Mouse (Mus musculus) ES-E14 (cell line): ENCODE results near the gene Gm10300. TPM values are rescaled to one million over a fixed set of nuclear protein-coding genes. Genes with fewer than 3 reads are reported as not detected.

Source experiments
- DNase-seq: peaks from one replicate; pipeline ENCODE4 v3.0.0-alpha.2; 2013; ENCODE audit warnings: low read depth, low spot score
- H3K27ac ChIP-seq: 2 replicates; pipeline ENCODE4 v1.5.1; 2012; ENCODE audit warnings: low read depth, mild to moderate bottlenecking, low read length, moderate library complexity, mixed read lengths; ENCODE audit not compliant: poor library complexity, insufficient read depth, severe bottlenecking
- H3K36me3 ChIP-seq: 2 replicates; pipeline ENCODE4 v1.6.1; 2012; ENCODE audit warnings: mild to moderate bottlenecking, low read length, moderate library complexity, mixed read lengths; ENCODE audit not compliant: control insufficient read depth, poor library complexity, insufficient read depth, severe bottlenecking
- H3K4me1 ChIP-seq, 2 experiments: fragments of 150-350 bp in 1 of 2; sonication (generic) in 1 of 2; 2 replicates each; pipeline ENCODE4 v1.6.1; 2012; ENCODE audit warnings: low read length in 2 of 2, mild to moderate bottlenecking in 1 of 2, mixed read lengths in 1 of 2; ENCODE audit not compliant: control insufficient read depth in 2 of 2, insufficient read depth in 2 of 2, poor library complexity in 1 of 2
- H3K4me3 ChIP-seq, 2 experiments: fragments of 150-350 bp in 1 of 2; sonication (generic) in 1 of 2; 2 replicates each; pipeline ENCODE4 v1.5.1; 2012; ENCODE audit warnings: low read length in 2 of 2, low read depth in 1 of 2, mild to moderate bottlenecking in 1 of 2, mixed read lengths in 1 of 2; ENCODE audit not compliant: insufficient read depth in 1 of 2, poor library complexity in 1 of 2, severe bottlenecking in 1 of 2
- H3K9ac ChIP-seq: 2 replicates; pipeline ENCODE4 v1.6.1; 2012; ENCODE audit warnings: low read depth, mild to moderate bottlenecking, low read length, mixed read lengths; ENCODE audit not compliant: poor library complexity, insufficient read depth, severe bottlenecking
- H3K9me3 ChIP-seq: fragments of 150-350 bp; sonication (generic); 2 replicates; pipeline ENCODE4 v1.6.1; 2012; ENCODE audit warnings: low read depth, mild to moderate bottlenecking, low read length; ENCODE audit not compliant: control insufficient read depth, insufficient read depth
- CHD2 ChIP-seq: IDR thresholded peaks from 2 replicates; pipeline ENCODE4 v1.6.1; 2014; ENCODE audit warnings: mild to moderate bottlenecking, low read depth, low read length, inconsistent platforms
- HCFC1 ChIP-seq: IDR thresholded peaks from 2 replicates; pipeline ENCODE4 v1.6.1; 2012; ENCODE audit warnings: low read length, inconsistent platforms, borderline replicate concordance; ENCODE audit not compliant: insufficient read depth
- MAFK ChIP-seq: IDR thresholded peaks from 2 replicates; pipeline ENCODE4 v1.6.1; 2014; ENCODE audit warnings: mild to moderate bottlenecking, low read depth, low read length, inconsistent platforms; ENCODE audit not compliant: insufficient read depth
- ZC3H11A ChIP-seq: IDR thresholded peaks from 2 replicates; pipeline ENCODE4 v1.6.1; 2012; ENCODE audit warnings: low read depth, mild to moderate bottlenecking, inconsistent platforms, low read length, borderline replicate concordance
- ZNF384 ChIP-seq: IDR thresholded peaks from 2 replicates; pipeline ENCODE4 v1.6.1; 2012; ENCODE audit warnings: low read depth, low read length, inconsistent platforms
- in situ Hi-C, 2 experiments: fragments of 600-800 bp; cut with MboI; formaldehyde crosslinking; loops; one replicate each; pipeline ENCODE4 v1.15.1; 2025; ENCODE audit warnings: low sequenced_read_pairs in 2 of 2, inconsistent platforms in 1 of 2; ENCODE audit not compliant: unreplicated experiment in 2 of 2
- total RNA-seq: library from RNA; depleted of rRNA; stranded (reverse); fragments of 300-350 nt; gene quantifications from 2 replicates; pipeline ENCODE4 v1.2.3, GENCODE M21; 2012

The Gm10300 gene
- total RNA-seq, 1 experiment: not detected

DNA sequence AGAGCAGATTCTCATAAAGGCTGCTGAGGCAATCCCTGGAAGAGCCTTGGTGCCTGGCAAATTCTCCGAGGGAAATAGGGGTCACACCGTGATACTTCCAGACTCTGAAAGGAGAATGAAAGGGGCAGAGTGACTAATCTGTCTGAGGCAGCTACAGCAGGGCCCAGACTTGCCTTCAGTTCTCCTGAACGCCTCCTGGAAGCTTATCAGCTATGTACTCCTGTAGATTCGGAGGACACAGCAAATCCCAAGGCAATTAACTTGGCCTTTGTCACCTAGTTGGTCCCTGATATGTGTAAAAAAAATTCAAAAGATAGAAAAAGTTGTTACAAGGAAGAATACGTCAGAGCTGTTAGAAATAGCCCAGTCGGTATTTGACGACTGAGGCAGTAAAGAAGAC is 20.5 kb downstream of the Gm10300 start:
- in situ Hi-C loops: loop anchor here in 1 of 2 experiments (10.0 kb wide), 1 partner anchor 80 kb away; no protein-coding TSS in a partner anchor
- Histone ChIP-seq H3K36me3 (no peaks in the 10 kb centered on the region), H3K27ac (no peak overlapping the region), H3K4me3 (no peak overlapping the region), H3K9ac (no peak overlapping the region), H3K4me1 (no peaks in the 10 kb centered on the region; a peak in 1 of 4 replicates), H3K9me3 (peaks cover 6% of the 10 kb centered on the region)
- TF ChIP-seq CHD2: no peak
- TF ChIP-seq HCFC1: no peak
- TF ChIP-seq ZNF384: no peak
- TF ChIP-seq ZC3H11A: no peak
- TF ChIP-seq MAFK: no peak
- no peak for DNase-seq

DNA sequence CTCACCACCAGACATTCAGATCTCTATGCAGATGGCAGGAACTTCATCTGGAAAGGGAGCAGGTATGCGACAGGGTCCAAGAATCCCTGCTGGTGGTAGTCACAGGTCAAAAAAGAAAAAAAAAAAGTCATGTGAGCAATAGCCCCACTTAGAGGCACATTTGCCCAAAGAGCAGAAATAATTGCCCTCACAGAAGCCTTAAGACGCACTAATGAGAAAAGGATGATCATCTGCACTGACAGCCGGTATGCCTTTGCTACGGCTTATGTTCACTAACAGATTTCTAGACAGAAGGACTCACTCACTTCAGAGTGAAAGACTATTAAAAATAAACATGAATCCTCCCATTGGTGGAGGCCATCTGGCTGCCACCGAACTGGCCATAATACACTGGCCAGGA is 25.1 kb downstream of the Gm10300 start:
- peaks cover 6% of the 10 kb centered on the region for H3K9me3 ChIP-seq
- H3K9ac ChIP-seq: no peak overlapping the region
- TF ChIP-seq ZC3H11A (no peak), ZNF384 (no peak), MAFK (no peak), HCFC1 (no peak), CHD2 (no peak)
- DNase-seq: no peak
- H3K4me3 ChIP-seq: no peak overlapping the region
- H3K27ac ChIP-seq: no peak overlapping the region
- in situ Hi-C loops: loop anchor here in 1 of 2 experiments (10.0 kb wide), 1 partner anchor 75 kb away; no protein-coding TSS in a partner anchor
- H3K4me1 ChIP-seq: peaks cover 2 to 6% of the 10 kb centered on the region in 2 experiments; a peak in 1 of 4 replicates
- no peaks in the 10 kb centered on the region for H3K36me3 ChIP-seq

DNA sequence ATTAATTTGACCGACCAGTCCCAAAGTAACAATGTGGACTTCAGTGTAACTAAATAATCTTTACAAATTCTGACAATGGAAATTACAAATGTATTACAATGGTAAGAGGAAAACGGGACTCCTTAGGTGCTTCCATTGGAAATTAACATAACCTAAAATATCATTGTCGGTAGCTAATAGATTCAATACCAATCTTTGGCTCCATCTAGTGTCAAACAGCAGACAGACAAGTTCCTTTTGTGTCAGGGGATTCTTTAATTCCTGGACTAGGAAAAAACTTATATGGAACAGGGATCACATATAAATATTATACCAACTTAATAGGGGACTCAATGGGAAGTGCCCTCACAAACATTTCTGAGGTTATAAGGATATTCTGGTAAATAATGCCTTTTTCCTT is 26.7 kb downstream of the Gm10300 start:
- H3K4me1 ChIP-seq: peaks cover 2 to 10% of the 10 kb centered on the region in 2 experiments; a peak in 1 of 4 replicates
- no peak overlapping the region for H3K4me3 ChIP-seq
- H3K9ac ChIP-seq: no peak overlapping the region
- no peaks in the 10 kb centered on the region for H3K36me3 ChIP-seq
- in situ Hi-C loops: no loop called here
- no peak overlapping the region for H3K27ac ChIP-seq
- no peak for DNase-seq
- TF ChIP-seq ZNF384 (no peak), HCFC1 (no peak), CHD2 (no peak), MAFK (no peak), ZC3H11A (no peak)
- H3K9me3 ChIP-seq: peaks cover 6% of the 10 kb centered on the region

DNA sequence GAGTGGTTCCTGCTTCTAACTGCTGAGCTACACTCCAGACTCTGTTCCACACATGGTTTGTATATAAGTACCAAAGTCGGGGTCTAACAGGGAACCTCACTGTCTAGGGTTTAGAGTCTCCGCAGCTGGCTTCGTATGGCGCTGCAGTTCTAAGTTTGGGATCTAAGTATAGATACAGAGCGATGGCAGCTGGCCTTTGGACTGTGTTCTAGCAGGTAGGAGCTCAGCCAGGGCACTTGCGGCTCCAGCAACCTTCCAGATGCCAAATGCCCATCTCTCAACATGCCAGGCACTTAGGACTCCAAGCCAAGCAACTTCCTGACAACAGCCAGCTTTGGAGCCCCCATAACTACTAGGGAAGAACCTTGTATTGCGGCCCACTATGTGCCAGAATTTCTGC is 33.7 kb downstream of the Gm10300 start:
- no peak for TF ChIP-seq ZC3H11A
- no peak for TF ChIP-seq HCFC1
- TF ChIP-seq CHD2: no peak
- no peak for TF ChIP-seq MAFK
- TF ChIP-seq ZNF384: no peak
- Histone ChIP-seq H3K36me3 (no peaks in the 10 kb centered on the region), H3K9me3 (no peaks in the 10 kb centered on the region)

DNA sequence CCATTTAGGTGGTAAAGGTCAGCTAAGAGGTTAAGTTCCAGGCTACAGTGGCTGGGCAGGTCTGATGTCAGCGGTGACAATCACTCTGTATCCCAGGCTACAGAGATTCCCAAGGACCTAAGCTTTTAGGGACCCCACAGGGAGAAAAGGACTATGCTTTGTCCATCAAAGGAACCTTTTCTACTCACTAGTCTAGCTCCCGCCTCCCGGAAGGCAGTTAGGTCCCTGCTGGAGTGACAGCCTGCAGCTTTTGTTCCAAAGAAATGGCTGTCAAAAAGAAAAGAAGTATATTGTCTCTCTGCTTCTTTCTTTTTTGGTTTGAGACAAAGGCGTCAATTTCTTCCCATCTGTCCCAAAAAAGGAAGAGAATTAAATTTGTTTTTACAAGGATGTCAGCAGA is 36.7 kb downstream of the Gm10300 start:
- Histone ChIP-seq H3K4me3 (no peak overlapping the region), H3K36me3 (no peaks in the 10 kb centered on the region), H3K4me1 (peaks cover 0 to 6% of the 10 kb centered on the region in 2 experiments; a peak in 1 of 4 replicates), H3K9me3 (no peaks in the 10 kb centered on the region), H3K9ac (no peak overlapping the region), H3K27ac (no peak overlapping the region)
- in situ Hi-C loops: no loop called here
- TF ChIP-seq HCFC1 (no peak), ZNF384 (no peak), CHD2 (no peak), MAFK (no peak), ZC3H11A (no peak)
- DNase-seq: no peak

More for the DNA sequence above, 33.7 kb downstream of the Gm10300 start:
- Histone ChIP-seq H3K27ac (no peak overlapping the region), H3K4me3 (no peak overlapping the region), H3K4me1 (peaks cover 2 to 12% of the 10 kb centered on the region in 2 experiments; a peak in 1 of 4 replicates), H3K9ac (no peak overlapping the region)
- in situ Hi-C loops: no loop called here
- no peak for DNase-seq
